Mouse (Mus musculus) adrenal gland, adult (tissue): Measurements from ENCODE around the gene Jmjd1c.

Experiments
- DNase-seq, 2 experiments: peaks; one replicate each; pipeline ENCODE4 v3.0.0; 2022 to 2023; ENCODE audit warnings: low spot score in 1 of 2; ENCODE audit not compliant: inconsistent age in 2 of 2

Jmjd1c gene

DNA sequence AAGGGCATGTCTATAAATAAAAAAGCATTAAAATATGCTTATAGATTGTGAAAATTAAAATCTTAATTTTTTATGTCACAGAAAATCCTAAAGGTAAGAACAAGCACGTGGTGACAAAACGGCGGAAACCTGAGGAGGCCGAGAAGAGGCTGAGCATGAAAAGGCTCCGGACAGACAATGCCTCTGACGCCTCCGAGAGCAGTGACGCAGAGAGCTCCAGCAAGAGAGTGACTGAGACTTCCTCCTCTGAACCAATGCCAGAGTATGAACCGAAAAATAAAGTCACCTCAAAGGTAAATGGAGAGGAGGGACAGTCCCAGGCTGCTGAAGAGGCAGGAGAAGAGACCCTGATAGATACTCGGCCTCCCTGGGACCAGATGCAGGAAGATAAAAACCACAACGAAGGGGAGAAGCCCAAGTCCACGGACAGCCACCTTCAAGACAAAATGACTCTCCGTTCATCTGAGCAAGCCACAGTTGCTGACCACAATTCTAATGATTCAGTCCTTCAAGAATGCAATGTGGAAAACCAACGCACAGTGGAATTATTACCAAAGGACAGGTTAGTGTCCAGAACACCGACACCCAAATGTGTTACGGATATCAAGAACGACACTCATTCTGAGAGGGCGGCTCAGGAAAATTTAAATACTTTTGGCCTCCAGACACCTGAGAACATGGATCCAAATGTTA, 123.1 kb downstream of the Jmjd1c start:
- no peak for DNase-seq

DNA sequence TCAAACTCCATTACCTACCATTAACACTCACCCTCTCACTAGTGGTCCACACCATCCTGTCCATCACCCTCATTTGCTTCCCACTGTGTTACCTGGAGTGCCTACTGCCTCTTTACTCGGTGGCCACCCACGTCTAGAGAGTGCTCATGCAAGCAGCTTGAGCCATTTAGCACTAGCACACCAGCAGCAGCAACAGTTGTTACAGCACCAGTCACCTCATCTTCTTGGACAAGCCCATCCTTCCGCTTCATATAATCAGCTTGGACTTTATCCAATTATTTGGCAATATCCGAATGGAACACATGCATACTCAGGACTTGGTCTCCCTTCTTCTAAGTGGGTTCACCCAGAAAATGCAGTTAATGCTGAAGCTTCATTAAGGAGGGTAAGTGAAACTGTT, 124.3 kb downstream of the Jmjd1c start:
- no peak for DNase-seq

DNA sequence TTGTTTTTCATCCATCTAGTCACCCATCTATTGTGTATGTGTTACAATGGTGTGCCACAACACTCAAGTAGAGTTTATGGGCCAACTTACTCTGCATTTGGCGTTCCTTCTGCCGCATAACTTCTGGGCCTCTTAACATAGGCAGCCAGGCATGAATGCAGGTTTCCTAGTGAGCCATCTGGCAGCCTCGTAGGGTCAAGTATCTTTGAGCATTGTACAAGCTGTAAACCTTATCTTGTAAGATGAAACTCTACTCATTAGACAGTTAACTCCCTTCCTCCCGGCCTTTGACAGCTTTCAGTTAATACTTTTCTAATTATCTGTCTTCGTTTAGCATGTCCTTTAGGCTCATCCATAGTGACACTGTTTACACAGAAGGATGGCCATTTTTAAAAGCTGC, 125.4 kb downstream of the Jmjd1c start:
- no peak for DNase-seq

DNA sequence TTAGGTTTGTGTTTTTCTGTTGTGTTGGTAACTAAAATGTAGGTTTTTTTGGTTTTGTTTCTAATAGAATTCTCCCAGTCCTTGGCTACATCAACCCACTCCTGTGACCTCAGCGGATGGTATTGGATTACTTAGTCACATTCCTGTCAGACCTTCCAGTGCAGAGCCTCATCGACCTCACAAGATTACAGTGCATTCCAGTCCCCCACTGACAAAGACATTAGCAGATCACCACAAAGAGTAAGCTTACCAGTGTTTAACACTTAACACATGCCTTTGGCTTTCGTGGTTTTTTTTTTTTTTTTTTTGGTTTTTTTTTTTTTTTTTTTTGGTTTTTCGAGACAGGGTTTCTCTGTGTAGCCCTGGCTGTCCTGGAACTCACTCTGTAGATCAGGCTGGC, 128.0 kb downstream of the Jmjd1c start:
- DNase-seq: no peak

DNA sequence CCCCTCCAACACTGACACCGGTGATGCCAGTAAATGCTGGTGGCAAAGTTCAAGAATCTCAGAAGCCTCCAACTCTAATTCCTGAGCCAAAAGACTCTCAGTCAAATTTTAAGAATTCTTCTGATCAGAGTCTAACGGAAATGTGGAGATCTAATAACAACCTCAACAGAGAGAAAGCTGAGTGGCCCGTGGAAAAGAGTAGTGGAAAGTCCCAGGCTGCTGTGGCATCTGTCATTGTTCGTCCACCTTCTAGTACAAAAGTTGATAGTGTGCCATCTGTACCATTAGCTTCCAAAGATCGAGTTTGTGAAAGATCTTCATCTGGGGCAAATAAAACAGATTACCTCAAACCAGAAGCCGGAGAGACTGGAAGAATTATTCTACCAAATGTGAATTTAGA, 129.6 kb downstream of the Jmjd1c start:
- no peak for DNase-seq

GRCm38 (mm10) chr10:67226109-67226508, 130.2 kb downstream of the Jmjd1c start:
- DNase-seq: peak; percentile 42 to 68

DNA sequence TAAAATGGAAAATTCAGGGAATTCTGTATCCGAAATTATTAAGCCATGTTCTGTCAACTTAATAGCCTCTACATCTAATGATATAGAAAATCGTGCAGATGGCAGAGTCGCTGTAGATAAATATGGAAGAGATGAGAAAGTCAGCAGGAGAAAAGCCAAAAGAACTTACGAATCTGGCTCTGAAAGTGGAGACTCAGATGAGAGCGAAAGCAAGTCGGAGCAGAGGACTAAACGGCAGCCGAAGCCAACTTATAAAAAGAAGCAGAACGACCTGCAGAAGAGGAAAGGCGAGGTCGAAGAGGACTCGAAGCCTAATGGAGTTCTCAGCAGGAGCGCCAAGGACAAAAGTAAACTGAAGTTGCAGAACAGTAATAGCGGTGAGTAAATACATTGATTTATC, 130.6 kb downstream of the Jmjd1c start:
- no peak for DNase-seq

- no peak for DNase-seq
Measured at GRCm38 (mm10) chr10:67230439-67230838, 134.5 kb downstream of the Jmjd1c start.

GRCm38 (mm10) chr10:67247145-67247544, 151.2 kb downstream of the Jmjd1c start:
- DNase-seq: peak; percentile 39 to 75

- peak; percentile 68 to 86 for DNase-seq
Measured at GRCm38 (mm10) chr10:67249486-67249885, 153.6 kb downstream of the Jmjd1c start.

DNA sequence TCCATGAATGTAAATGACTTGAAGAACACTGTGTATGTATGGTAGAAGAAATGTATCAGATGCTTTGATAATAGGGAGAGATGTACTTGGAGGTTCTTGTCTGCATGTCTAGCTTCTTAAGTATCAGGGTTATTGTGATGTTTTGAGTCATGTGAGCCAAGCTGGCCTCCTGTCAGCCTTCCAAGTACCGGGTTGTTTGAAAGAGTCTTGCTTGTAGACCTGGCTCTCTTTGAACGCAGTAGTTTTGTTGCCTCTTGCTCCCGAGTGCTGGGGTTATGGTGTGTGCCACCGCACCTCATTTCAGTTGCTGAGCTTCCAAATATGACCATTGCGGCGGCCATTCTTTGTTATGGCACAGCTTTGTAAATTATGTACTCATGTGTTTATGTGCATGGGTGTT, 154.9 kb downstream of the Jmjd1c start:
- no peak for DNase-seq

GRCm38 (mm10) chr10:67252353-67252752, 156.4 kb downstream of the Jmjd1c start:
- DNase-seq: peak; percentile 36 to 61

GRCm38 (mm10) chr10:67253115-67253514, 157.2 kb downstream of the Jmjd1c start:
- no peak for DNase-seq

GRCm38 (mm10) chr10:67264852-67265251, 168.9 kb downstream of the Jmjd1c start:
- DNase-seq: peak; percentile 39 to 84

DNA sequence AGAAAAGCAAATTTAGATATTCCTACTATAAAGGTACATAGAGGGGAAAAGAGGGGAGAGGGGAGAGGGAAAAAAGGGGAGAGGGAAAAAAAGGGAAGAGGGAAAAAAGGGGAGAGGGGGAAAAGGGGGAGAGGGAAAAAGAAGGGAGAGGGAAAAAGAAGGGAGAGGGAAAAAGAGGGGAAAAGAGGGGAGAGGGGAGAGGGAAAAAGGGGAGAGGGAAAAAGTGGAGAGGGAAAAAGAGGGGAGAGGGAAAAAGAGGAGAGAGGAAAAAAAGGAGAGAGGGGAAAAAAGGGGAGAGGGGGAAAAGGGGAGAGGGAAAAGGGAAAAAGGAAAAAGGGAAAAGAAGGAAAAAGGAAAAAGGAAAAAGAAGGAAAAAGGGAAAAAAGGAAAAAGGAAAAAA, 180.0 kb downstream of the Jmjd1c start:
- no peak for DNase-seq

DNA sequence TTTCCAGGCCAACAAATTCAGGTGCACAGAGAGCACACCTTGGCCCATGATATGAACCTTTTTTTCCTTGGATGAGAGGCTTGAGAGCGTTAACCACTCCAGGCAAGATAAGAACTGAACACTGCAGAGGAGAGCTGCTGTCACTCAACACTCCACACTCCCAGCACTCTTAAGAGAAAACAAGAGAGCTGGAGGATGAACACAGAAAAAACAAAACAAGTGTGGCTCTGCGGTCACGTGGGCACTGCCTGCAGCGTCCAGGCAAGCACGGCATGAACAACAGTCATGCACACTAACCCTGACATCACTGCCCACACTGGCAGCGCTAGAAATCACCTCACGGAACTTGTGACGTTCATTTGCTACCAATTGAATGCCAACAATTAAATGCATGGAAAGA, 185.9 kb downstream of the Jmjd1c start:
- DNase-seq: no peak

DNA sequence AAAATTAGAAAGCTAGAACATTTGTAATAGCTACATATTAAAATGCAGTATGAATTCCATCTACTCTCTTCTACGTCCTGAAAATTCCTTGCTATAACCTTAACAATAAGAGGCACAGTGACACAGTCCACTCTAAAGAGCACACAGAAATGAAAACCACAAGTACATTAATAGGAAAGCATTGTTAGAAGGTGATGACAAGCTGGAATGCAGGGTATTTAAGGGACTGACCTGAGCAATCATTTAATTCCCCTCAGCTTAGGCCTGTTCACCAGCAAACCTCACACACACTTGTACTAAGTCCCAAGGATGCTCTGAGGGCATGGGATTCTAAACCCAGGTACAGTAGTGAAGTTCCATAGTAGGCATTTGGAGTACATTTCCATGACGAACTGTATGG, 186.6 kb downstream of the Jmjd1c start:
- no peak for DNase-seq

- peak in 1 of 2 experiments; percentile 61 for DNase-seq
Measured at GRCm38 (mm10) chr10:67283516-67283915, 187.6 kb downstream of the Jmjd1c start.

DNA sequence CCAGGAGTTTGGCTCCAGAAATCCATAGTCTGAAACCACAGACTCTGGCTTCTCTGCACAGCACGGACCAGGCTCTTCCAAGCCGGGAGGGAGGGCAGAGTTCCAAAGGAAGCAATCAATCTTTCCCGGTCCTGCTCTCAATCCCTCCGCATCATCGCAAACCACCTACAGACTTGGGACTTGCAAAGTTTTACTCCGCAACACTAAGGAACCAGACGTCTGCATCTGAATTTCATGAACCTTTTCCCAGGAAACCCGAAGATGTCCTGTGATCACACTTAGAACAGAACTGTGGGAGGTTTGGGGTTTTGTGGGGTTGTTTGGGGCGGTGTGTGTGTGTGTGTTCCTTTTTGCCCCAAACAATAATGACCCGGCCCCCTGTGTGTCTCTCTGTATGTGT, 188.4 kb downstream of the Jmjd1c start:
- DNase-seq: peak; percentile 69 to 86

GRCm38 (mm10) chr10:67284761-67285175, 188.8 kb downstream of the Jmjd1c start:
- DNase-seq: no peak

DNA sequence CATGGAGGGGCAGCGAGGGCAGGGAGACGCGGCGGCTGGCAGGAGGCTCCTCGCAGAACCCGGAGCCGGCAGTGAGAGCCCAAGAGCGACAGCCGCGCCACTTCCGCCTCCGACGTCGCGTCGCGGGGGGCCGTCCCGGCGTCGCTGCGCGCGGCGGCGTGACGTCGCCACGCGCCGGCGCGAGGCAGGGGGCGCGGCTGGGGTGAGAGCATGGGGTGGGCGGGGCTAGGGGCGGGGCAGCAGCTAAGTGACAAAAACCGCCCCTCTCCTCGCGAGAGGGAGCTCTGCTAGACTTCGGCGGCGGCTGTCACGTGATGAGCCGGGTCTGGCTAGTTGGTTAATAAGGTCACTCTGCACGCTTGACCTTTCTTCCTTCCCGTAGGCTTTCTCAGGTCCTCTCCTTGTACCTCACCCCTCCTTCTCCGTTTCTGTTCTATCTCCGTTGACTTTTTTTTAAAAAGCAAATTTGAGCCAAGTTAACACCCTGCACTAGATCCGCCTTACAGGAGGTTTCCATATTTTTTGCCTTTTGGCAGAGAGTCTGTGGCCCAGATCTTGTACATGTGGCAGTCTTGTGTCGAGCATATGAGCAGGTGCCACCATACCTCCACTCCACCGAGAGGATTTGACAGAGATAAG, 189.4 kb downstream of the Jmjd1c start, which contains the start of gene Nrbf2:
TSS of gene Nrbf2 (minus strand) at position 130 of the 639 bp plus-strand sequence.
- peak; percentile 88 to 95 for DNase-seq

GRCm38 (mm10) chr10:67287877-67288276, 192.0 kb downstream of the Jmjd1c start:
- peak; percentile 62 to 74 for DNase-seq

GRCm38 (mm10) chr10:67290622-67291021, 194.7 kb downstream of the Jmjd1c start:
- no peak for DNase-seq
